Mouse (Mus musculus) urinary bladder, postnatal 14 days (tissue): ENCODE measurements at regions not wholly inside any gene's neighbourhood (a gene's known extent, or its start where the extent isn't known, plus 50 kb on each side); places are given as distances from the start of the nearest gene placed in this dataset.

Experiments used
- DNase-seq: peaks from one replicate; pipeline ENCODE4 v3.0.0; 2021; ENCODE audit warnings: low spot score

- no peak for DNase-seq
These were observed 255.1 kb downstream of the Epha4 start for GRCm38 (mm10) chr1:77259789-77260188.

GRCm38 (mm10) chr1:77261678-77262077, 253.2 kb downstream of the Epha4 start:
- DNase-seq: no peak

GRCm38 (mm10) chr1:77265677-77266076, 249.2 kb downstream of the Epha4 start:
- no peak for DNase-seq

- no peak for DNase-seq
These were observed 247.4 kb downstream of the Epha4 start for GRCm38 (mm10) chr1:77267311-77268003.

GRCm38 (mm10) chr1:77275297-77275696, 239.6 kb downstream of the Epha4 start:
- no peak for DNase-seq

GRCm38 (mm10) chr1:77279566-77279965, 235.3 kb downstream of the Epha4 start:
- no peak for DNase-seq

GRCm38 (mm10) chr1:77280373-77281038, 234.4 kb downstream of the Epha4 start:
- DNase-seq: no peak

- DNase-seq: no peak
These were observed 233.1 kb downstream of the Epha4 start for GRCm38 (mm10) chr1:77281741-77282140.

GRCm38 (mm10) chr1:77298713-77299132, 216.2 kb downstream of the Epha4 start:
- DNase-seq: no peak

- no peak for DNase-seq
These were observed 214.1 kb downstream of the Epha4 start for GRCm38 (mm10) chr1:77300806-77301205.

GRCm38 (mm10) chr1:77304770-77305169, 210.1 kb downstream of the Epha4 start:
- DNase-seq: no peak

GRCm38 (mm10) chr1:77307745-77308144, 207.1 kb downstream of the Epha4 start:
- no peak for DNase-seq

GRCm38 (mm10) chr1:77313119-77313518, 201.8 kb downstream of the Epha4 start:
- DNase-seq: no peak

- DNase-seq: no peak
These were observed 199.5 kb downstream of the Epha4 start for GRCm38 (mm10) chr1:77315347-77315746.

GRCm38 (mm10) chr1:77316198-77316597, 198.7 kb downstream of the Epha4 start:
- DNase-seq: no peak
